Mouse (Mus musculus) cerebellum, adult 9-11 months (tissue): ENCODE measurements around the gene Trabd2b.

Experiments
- DNase-seq: peaks from one replicate; pipeline ENCODE4 v3.0.0; 2022

Gene Trabd2b

DNA sequence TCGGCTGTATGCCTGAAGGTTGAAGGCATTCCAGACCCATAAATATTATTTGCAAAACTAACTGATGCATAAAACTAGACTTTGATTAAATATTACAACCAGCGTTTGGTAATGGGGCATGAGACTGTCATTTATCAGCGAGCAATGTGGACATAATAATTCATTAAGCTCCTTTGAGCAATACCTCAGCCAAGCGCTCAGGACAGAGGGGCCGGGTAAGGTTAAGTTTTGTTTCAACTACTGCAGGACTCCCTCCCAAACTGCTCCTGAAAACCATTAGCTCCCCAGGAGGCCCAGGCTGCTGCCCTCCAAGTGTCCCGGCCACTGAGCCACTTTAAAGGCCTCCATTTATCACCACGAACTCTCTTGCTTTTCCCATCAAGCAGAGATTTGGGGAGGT lies 93.8 kb downstream of the Trabd2b start:
- DNase-seq: no peak

GRCm38 (mm10) chr4:114501048-114501447 lies 94.5 kb downstream of the Trabd2b start:
- DNase-seq: no peak

DNA sequence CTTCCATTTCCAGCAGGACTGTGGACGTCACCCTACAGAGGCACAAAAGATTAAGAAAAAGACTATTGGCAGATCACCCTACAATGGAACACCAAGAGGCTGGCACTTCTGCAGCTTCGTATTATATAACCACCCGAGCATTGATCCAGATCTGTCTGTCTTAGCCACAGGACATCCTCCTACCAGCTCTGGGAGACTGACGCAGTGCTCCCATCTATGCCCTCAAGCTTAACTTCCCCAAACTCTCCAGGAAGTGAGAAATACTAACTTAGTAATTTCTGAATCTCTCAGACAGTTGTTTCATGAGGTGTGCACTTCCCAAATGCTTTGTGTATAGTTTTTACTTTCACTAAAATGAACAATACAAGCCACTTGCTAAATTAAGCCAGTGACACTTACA lies 95.1 kb downstream of the Trabd2b start:
- no peak for DNase-seq

DNA sequence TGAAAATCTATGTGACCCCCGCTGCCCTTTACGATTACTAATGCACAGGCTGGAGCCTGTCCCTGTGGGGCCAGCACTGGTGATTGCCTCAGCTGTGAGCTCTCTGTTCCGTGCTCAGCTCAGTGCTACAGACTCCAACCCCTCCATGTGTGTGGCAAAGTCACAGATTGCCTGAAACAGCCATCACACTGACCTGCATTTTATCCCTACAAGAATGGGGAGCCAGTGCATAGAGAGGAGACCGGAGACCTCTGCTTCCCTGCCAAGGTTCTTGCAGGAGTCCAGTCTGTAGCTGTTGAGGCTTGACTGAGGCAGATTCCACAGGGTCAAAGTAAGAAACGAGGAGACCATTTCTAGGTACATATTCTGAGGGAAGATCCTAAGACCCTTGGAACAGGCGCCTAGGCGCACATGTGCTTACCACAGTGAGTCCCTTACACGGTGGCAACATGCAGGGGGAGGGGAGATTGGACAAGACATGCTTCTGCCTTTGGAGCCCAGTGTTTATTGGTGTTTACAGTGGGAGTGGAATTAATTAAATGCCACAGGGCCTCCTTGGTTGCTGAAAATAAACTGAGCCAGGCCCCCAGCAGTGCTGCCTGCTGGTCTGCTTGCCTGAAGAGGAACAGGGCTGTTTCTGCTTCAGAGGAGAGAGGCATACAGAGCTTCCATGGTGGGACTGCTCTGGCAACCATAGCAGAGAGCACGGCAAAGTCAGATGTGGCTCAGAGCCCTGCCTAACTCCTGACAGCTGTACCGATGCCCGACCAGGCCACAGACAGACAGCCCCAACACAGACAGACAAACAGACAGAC lies 97.9 kb downstream of the Trabd2b start:
- DNase-seq: peak; percentile 6

DNA sequence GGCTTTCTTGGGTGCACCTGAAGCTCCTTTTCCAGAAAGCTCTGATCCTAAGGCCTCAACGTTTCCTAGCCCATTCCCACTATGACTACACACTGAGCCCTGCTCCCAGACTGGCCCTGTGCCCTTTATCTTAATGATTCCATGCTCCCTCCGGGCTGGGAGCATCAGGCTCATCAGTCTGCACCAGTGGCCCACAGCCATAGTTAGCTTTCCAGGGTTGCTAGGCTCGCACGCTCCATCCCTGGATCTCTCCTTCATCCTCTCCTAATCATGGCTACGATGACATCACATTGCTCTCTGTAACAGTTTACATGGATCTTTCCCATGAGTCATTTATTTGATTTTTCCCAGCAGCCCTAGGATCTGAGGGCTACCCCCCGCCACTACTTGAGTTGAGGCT lies 103.1 kb downstream of the Trabd2b start:
- DNase-seq: no peak

DNA sequence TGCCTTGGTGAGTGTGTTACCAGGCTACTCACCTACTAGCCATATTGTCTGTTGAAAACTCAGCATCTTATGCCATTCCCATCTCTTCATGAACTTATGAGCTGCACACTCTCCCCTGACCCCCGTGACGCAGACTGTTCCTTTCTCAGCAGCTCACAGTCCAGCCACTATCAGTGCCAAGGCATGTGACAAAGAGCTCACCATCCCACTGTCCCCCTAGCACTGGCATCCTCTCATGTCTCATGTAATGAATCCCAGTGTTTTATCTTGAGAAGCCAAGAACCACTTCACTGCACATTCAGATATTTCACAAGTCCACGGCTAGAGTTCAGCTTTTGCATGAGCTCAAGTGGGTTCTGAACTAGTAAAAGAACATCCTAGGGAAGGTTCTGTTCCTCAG lies 105.1 kb downstream of the Trabd2b start:
- no peak for DNase-seq

GRCm38 (mm10) chr4:114513149-114513548 lies 106.6 kb downstream of the Trabd2b start:
- no peak for DNase-seq

DNA sequence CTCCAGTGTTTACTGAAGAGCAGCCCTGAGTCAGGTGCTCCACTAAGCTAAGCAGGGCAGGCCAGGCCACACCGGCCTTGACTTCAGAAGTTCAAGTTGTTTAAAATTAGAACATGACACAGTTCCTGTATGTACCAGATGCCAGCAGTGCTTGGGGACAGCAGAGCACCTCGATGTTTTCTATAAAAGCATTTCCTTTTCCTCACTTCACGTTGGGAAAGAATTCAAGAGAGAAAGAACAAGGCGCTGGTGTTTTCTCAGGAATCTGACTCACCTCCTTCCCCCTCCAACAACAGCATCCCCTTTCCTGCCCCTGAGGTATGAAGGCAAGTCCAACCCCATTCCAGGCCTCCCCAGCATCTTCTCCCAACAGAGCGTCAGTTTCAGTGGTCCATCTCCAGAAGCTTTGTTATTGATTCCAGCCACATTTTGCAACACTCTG lies 108.8 kb downstream of the Trabd2b start:
- no peak for DNase-seq

- DNase-seq: no peak
Measured at GRCm38 (mm10) chr4:114516651-114517050, 110.1 kb downstream of the Trabd2b start.

DNA sequence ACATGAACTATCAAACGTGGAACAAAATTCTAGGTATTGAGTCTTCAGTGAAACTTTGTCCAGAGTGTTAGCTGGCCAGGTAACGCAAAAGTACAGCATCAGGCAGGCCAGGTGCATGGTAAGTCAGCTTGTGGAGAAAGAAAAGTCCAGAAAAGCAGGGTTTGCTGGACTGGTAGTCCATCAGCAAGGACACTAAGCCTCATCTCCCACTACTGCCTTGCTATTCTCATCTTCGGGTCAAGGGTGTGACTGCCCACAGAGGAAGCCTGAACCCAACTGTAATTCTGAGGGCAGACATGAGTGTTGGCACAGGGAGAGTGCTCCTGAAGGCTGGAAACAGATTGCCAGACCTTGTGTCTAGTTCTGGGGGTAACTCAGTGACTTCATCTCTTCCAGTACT lies 111.5 kb downstream of the Trabd2b start:
- no peak for DNase-seq

GRCm38 (mm10) chr4:114518571-114518970 lies 112.0 kb downstream of the Trabd2b start:
- DNase-seq: no peak

DNA sequence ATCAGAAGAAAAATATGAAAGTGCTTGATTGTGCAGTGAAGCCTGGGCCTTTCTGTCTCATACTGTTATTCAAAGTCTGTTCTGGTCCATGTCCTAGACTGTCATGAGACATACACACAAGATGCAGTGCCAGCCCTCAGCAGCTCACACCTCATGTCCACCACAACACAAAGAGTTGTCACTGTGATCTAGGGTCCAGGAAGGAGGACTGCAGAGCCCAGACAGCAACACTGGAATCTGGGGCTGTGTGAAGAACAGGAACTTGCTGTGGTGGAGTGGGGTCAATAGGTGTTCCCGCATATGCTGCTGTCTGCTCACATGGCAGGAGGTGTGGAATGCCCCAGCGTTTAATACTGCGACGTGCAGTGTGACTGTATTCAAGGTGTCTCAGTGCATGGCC lies 112.8 kb downstream of the Trabd2b start:
- DNase-seq: no peak

GRCm38 (mm10) chr4:114519966-114520365 lies 113.4 kb downstream of the Trabd2b start:
- DNase-seq: no peak

- no peak for DNase-seq
Measured at GRCm38 (mm10) chr4:114523335-114524188, 117.0 kb downstream of the Trabd2b start.

- DNase-seq: no peak
Measured at GRCm38 (mm10) chr4:114531591-114531990, 125.1 kb downstream of the Trabd2b start.

DNA sequence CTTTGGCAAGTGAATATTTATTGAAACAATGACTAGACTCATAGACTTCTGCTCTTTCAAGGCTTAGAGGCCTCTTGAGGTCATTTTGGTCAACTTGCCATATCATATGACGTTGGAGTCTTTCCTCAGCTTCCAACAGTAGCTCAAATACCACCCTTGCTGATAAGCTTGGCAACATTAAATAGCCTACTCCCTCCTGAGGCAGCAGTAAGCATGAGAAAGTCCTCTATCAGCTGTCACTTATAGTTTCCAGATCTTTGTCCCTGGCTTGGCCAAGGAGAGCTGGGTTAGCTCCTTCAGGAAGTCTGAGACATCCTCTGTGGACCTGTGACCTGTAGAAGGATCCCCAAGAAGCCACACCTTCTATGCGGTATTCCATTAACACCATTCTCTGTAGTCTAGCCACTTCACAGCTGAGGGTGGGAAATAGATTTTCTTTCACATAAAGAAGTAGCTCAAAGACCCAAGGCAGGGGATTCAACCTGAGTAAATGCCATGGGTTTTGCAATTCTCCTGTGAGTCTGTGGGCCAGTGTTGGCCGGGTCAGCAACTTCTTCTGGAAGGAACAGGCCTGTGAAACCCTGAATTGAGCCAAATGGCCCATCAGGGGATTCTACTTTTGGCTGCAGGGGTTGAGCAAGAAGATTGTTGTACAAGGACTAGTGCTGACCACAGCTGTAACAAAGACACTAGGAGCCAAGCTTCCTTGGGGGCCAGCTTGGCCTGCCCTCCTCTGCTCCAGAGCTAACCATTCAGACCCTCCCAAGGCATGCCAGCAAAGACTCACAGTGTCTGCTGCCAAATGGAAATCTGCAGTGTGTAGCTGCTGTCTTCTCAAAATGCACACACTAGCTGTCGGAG lies 127.6 kb downstream of the Trabd2b start:
- no peak for DNase-seq

- no peak for DNase-seq
Measured at GRCm38 (mm10) chr4:114537376-114537974, 131.0 kb downstream of the Trabd2b start.

DNA sequence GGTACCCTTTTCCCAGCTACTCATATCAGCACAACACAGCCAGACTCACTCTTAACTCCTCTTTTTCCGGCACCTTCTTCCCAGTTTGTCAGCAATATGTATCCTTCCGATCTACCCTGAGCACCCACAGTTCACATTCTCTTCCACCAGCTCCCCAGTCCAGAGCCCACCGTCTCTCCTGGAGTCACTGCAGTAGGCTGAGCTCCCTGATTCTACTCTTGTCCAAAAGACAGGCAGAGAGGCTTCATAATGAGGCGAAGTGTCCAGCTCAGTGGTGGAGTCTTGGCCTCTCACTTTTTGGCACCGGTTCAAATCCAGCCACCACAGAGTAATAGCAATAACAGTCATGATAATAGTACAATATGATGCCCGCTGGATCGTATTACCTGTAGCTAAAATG lies 133.5 kb downstream of the Trabd2b start:
- no peak for DNase-seq

- no peak for DNase-seq
Measured at GRCm38 (mm10) chr4:114541221-114541620, 134.7 kb downstream of the Trabd2b start.

DNA sequence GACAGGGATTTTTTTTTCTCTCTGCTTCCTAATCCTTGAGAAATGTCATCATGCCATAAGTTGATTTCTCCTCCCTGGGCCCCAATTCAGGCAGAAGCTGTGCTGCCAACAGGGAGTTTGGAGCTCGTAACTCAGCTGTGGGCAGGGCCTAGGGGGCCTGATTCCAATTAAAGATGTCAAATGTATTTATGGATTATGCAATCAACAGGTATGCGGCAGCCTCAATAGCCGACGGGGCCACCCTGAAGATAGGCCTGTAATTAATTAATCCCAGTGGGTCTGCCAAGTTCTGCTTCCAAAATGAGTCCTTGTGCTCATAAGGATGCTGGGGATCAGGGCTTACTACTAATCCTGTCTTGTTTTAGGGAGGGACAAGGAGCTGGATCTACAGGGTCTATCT lies 135.6 kb downstream of the Trabd2b start:
- no peak for DNase-seq

DNA sequence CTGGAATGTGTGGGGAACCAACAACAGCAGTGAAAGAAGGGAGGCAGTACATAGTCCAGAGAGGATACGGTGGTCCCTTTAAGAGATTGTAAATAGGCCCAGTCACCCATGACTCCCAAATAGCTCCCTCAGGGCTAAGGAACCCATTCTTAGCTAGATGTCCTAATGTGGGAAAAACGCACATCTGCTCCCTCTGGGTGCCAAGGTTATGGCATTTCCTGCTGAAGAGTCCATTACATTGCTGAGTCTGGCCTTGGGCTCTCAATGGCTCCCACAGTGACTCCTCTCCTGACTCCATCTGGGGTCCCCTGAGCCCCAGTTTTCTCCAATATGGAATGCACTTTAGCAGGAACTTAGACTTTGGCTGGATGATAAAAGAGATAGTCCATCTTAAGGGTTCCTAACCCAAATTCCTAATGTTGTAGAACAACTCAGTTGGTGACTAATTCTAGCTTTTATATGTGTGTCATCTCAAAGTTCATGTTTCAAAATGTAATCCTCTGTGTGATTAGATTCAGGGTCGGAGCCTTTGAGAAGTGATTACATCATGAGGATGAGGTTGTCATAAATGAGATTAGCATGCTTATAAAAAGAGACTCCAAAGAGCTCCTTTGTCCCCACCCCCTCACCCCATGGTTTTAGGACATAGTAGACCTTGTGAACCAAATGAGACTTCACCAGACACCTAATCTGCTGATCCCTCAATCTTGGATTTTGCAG lies 139.1 kb downstream of the Trabd2b start:
- DNase-seq: no peak
